Comparison of ENCODE assay signal across 11 mouse cellular contexts in the genomic region with DNA sequence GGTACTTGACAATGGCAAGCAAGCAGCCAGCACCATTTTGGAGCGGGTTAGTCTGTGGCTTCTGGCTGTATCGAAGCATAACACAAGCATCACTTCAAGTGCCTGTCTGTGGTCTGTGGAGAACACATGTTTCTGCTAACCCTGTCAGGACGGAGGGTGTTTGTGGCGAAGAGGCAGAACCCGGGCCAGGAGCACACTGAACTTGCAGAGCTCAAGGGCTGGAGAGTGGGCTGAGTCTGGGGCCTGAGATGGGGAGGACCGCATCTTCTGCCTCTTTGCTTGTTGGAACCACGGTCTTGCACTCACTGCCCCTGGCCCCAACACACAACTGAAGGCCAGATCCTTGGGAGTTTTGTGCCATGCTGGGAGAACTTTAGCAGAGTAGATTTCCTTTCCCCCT. TPM values are rescaled to one million over a fixed set of nuclear protein-coding genes. Genes with fewer than 3 reads are reported as not detected.
DNase-seq lines count a peak whose midpoint lies in the region; ATAC-seq and TF ChIP-seq lines count a peak whose summit lies in the region.
"Had no signal": no experiment of that assay in that cellular context is flagged by ENCODE, and none has a peak within 500 bp of the region (broad histone marks: within the 10 kb centered on the region; RNA-seq: fewer than 3 reads in every experiment).

No protein-coding gene starts in this region.

- H3K27ac ChIP-seq in embryonic facial prominence, embryonic 15.5 days (replicated peaks) = no peak overlapping the region
- H3K27ac ChIP-seq in limb, embryonic 13.5 days = peak overlapping the region; percentile 6; the same call in 1 of the 2 replicates
- no peak overlapping the region for H3K27ac ChIP-seq in intestine, postnatal 0 days (ENCODE audit: low read depth, low read length)
- H3K27ac ChIP-seq: embryonic facial prominence, embryonic 12.5 days; midbrain, embryonic 15.5 days had no signal

- peak; percentile 63; the same call in 1 of the 2 replicates for ATAC-seq in embryonic facial prominence, embryonic 15.5 days (ENCODE audit: insufficient number of reproducible peaks, low FRiP score, low TSS enrichment, low read depth)
- no peak for ATAC-seq in limb, embryonic 13.5 days (ENCODE audit: low FRiP score, low read depth)
- ATAC-seq in megakaryocyte-erythroid progenitor cell, adult 5-6 weeks (replicated peaks; ENCODE audit: low FRiP score, low TSS enrichment, poor library complexity, severe bottlenecking) = peak; percentile 82
- no peak for ATAC-seq in intestine, postnatal 0 days
- ATAC-seq: hindbrain, embryonic 16.5 days; midbrain, embryonic 15.5 days had no signal

- H3K9me3 ChIP-seq in embryonic facial prominence, embryonic 15.5 days (replicated peaks) = no peaks in the 10 kb centered on the region
- no peaks in the 10 kb centered on the region for H3K9me3 ChIP-seq in limb, embryonic 13.5 days
- no peaks in the 10 kb centered on the region for H3K9me3 ChIP-seq in intestine, postnatal 0 days (ENCODE audit: control insufficient read depth)
- H3K9me3 ChIP-seq: embryonic facial prominence, embryonic 12.5 days; midbrain, embryonic 15.5 days had no signal

- TF ChIP-seq CTCF in intestine, postnatal 0 days (IDR thresholded peaks at IDR 0.05; ENCODE audit: low read depth) = no peak

- no peaks in the 10 kb centered on the region for H3K36me3 ChIP-seq in embryonic facial prominence, embryonic 15.5 days
- no peaks in the 10 kb centered on the region for H3K36me3 ChIP-seq in limb, embryonic 13.5 days
- no peaks in the 10 kb centered on the region for H3K36me3 ChIP-seq in intestine, postnatal 0 days (ENCODE audit: control insufficient read depth, insufficient read depth)
- H3K36me3 ChIP-seq: embryonic facial prominence, embryonic 12.5 days; midbrain, embryonic 15.5 days had no signal

- no peak overlapping the region for H3K9ac ChIP-seq in embryonic facial prominence, embryonic 15.5 days
- H3K9ac ChIP-seq in limb, embryonic 13.5 days = no peak overlapping the region
- H3K9ac ChIP-seq in intestine, postnatal 0 days (ENCODE audit: low read depth, low read length) = no peak overlapping the region
- H3K9ac ChIP-seq: embryonic facial prominence, embryonic 12.5 days; midbrain, embryonic 15.5 days had no signal

- no peak overlapping the region for H3K4me3 ChIP-seq in embryonic facial prominence, embryonic 15.5 days (replicated peaks)
- H3K4me3 ChIP-seq in limb, embryonic 13.5 days = no peak overlapping the region
- H3K4me3 ChIP-seq in intestine, postnatal 0 days (ENCODE audit: low read depth, low read length) = no peak overlapping the region
- H3K4me3 ChIP-seq: embryonic facial prominence, embryonic 12.5 days; midbrain, embryonic 15.5 days had no signal

- peak; percentile 36 to 68 for DNase-seq in lung, postnatal 4 days
- no peak for DNase-seq in lung, postnatal 25 days (ENCODE audit: low spot score)
- DNase-seq in right cerebral cortex, postnatal 14 days = no peak
- DNase-seq: cerebellum, adult 9-10 months had no signal

- no peaks in the 10 kb centered on the region for H3K27me3 ChIP-seq in embryonic facial prominence, embryonic 15.5 days
- no peaks in the 10 kb centered on the region for H3K27me3 ChIP-seq in limb, embryonic 13.5 days
- no peaks in the 10 kb centered on the region for H3K27me3 ChIP-seq in intestine, postnatal 0 days (replicated peaks; ENCODE audit: control insufficient read depth, insufficient read depth, low read length)
- H3K27me3 ChIP-seq: embryonic facial prominence, embryonic 12.5 days; midbrain, embryonic 15.5 days had no signal

- no peaks in the 10 kb centered on the region for H3K4me1 ChIP-seq in embryonic facial prominence, embryonic 15.5 days
- H3K4me1 ChIP-seq in limb, embryonic 13.5 days = peaks cover 9% of the 10 kb centered on the region
- H3K4me1 ChIP-seq in intestine, postnatal 0 days (replicated peaks; ENCODE audit: control insufficient read depth, insufficient read depth, low read length) = no peaks in the 10 kb centered on the region
- H3K4me1 ChIP-seq: midbrain, embryonic 15.5 days had no signal

- no peak overlapping the region for H3K4me2 ChIP-seq in embryonic facial prominence, embryonic 15.5 days (replicated peaks)
- H3K4me2 ChIP-seq in limb, embryonic 13.5 days (replicated peaks) = no peak overlapping the region
- H3K4me2 ChIP-seq in intestine, postnatal 0 days (replicated peaks; ENCODE audit: low read depth) = no peak overlapping the region
- H3K4me2 ChIP-seq: embryonic facial prominence, embryonic 12.5 days; midbrain, embryonic 15.5 days had no signal

- WGBS in embryonic facial prominence, embryonic 15.5 days = 53% methylated on average over 7 of the region's 7 CpGs
- 57% methylated on average over 7 of the region's 7 CpGs for WGBS in limb, embryonic 13.5 days
- 66% methylated on average over 7 of the region's 7 CpGs for WGBS in intestine, postnatal 0 days

RNA-seq across cellular contexts. Expression of a gene that starts 20.2 kb away (rescaled TPM):
- polyA plus RNA-seq in embryonic facial prominence, embryonic 15.5 days (2015; fragmentation: Nextera tagmentation; extraction: Ambion mirVana) = 10.8 and 13.1 TPM in 2 replicates
- 13.7 and 15.9 TPM in 2 replicates for polyA plus RNA-seq in limb, embryonic 13.5 days (2015; fragmentation: Nextera tagmentation; extraction: Ambion mirVana)
- 1.5 TPM in 2 replicates for total RNA-seq in megakaryocyte-erythroid progenitor cell, adult 5-6 weeks (2014; fragmentation: Nextera tagmentation)
- 2.5 TPM in 1 of 2 replicates, not detected in the other for total RNA-seq in megakaryocyte-erythroid progenitor cell, adult 5-6 weeks (2017)
- 3.8 and 4.4 TPM in 2 replicates for polyA plus RNA-seq in intestine, postnatal 0 days (2015; fragmentation: Nextera tagmentation; extraction: Ambion mirVana)

RNA-seq across cellular contexts. Expression of a gene that starts 34.5 kb away (rescaled TPM):
- 30.6 and 34.5 TPM in 2 replicates for polyA plus RNA-seq in embryonic facial prominence, embryonic 15.5 days (2015; fragmentation: Nextera tagmentation; extraction: Ambion mirVana)
- 43.3 and 49.2 TPM in 2 replicates for polyA plus RNA-seq in limb, embryonic 13.5 days (2015; fragmentation: Nextera tagmentation; extraction: Ambion mirVana)
- total RNA-seq in megakaryocyte-erythroid progenitor cell, adult 5-6 weeks (2014; fragmentation: Nextera tagmentation) = not detected in 2 replicates
- 0.33 TPM in 1 of 2 replicates, not detected in the other for total RNA-seq in megakaryocyte-erythroid progenitor cell, adult 5-6 weeks (2017)
- polyA plus RNA-seq in intestine, postnatal 0 days (2015; fragmentation: Nextera tagmentation; extraction: Ambion mirVana) = 14.5 and 19.5 TPM in 2 replicates

Comparison
In these comparisons a context has a peak if more than half of its experiments do, and no peak if none do; other contexts are left out.
1. DNase-seq: peak in lung, postnatal 4 days (2 of 2); none in lung, postnatal 25 days (single experiment) and right cerebral cortex, postnatal 14 days (single experiment).
2. ATAC-seq: peak in embryonic facial prominence, embryonic 15.5 days (single experiment) and megakaryocyte-erythroid progenitor cell, adult 5-6 weeks (single experiment); none in limb, embryonic 13.5 days (single experiment) and intestine, postnatal 0 days (single experiment).